Mouse (Mus musculus): ENCODE data around the gene Tob1.

The Tob1 gene

GRCm38 (mm10) chr11:94211124-94211603 lies at the start of gene Tob1:
TSS of gene Tob1 (plus strand) at chr11:94211454.
- in situ Hi-C loops (cut with MboI, MseI), result no loop called here

- in situ Hi-C loops (cut with MboI, MseI), result no loop called here
Measured at GRCm38 (mm10) chr11:94161867-94162581, 49.2 kb upstream of the Tob1 start.

GRCm38 (mm10) chr11:94163005-94163767 lies 48.1 kb upstream of the Tob1 start:
- in situ Hi-C loops (cut with MboI, MseI), result no loop called here

- in situ Hi-C loops (cut with MboI, MseI), result no loop called here
Measured at GRCm38 (mm10) chr11:94165745-94166144, 45.5 kb upstream of the Tob1 start.

GRCm38 (mm10) chr11:94168238-94168637 lies 43.0 kb upstream of the Tob1 start:
- in situ Hi-C loops (cut with MboI, MseI), result no loop called here

- in situ Hi-C loops (cut with MboI, MseI), result no loop called here
Measured at GRCm38 (mm10) chr11:94169596-94169995, 41.7 kb upstream of the Tob1 start.

GRCm38 (mm10) chr11:94171691-94172090 lies 39.6 kb upstream of the Tob1 start:
- in situ Hi-C loops (cut with MboI, MseI), result no loop called here

- in situ Hi-C loops (cut with MboI, MseI), result no loop called here
Measured at GRCm38 (mm10) chr11:94172186-94172585, 39.1 kb upstream of the Tob1 start.

- in situ Hi-C loops (cut with MboI, MseI), result no loop called here
Measured at GRCm38 (mm10) chr11:94173726-94174146, 37.5 kb upstream of the Tob1 start.

- in situ Hi-C loops (cut with MboI, MseI), result no loop called here
Measured at GRCm38 (mm10) chr11:94175288-94175687, 36.0 kb upstream of the Tob1 start.

- in situ Hi-C loops (cut with MboI, MseI), result no loop called here
Measured at GRCm38 (mm10) chr11:94175694-94176093, 35.6 kb upstream of the Tob1 start.

- in situ Hi-C loops (cut with MboI, MseI), result no loop called here
Measured at GRCm38 (mm10) chr11:94177841-94178585, 33.2 kb upstream of the Tob1 start.

GRCm38 (mm10) chr11:94179768-94180167 lies 31.5 kb upstream of the Tob1 start:
- in situ Hi-C loops (cut with MboI, MseI), result loop anchor here (5.0 kb wide), 1 partner anchor 37 kb away; no protein-coding TSS in a partner anchor

- in situ Hi-C loops (cut with MboI, MseI), result loop anchor here (5.0 kb wide), 1 partner anchor 38 kb away; no protein-coding TSS in a partner anchor
Measured at GRCm38 (mm10) chr11:94180194-94180593, 31.1 kb upstream of the Tob1 start.

GRCm38 (mm10) chr11:94181694-94182093 lies 29.6 kb upstream of the Tob1 start:
- in situ Hi-C loops (cut with MboI, MseI), result loop anchor here (5.0 kb wide), 1 partner anchor 39 kb away; no protein-coding TSS in a partner anchor

GRCm38 (mm10) chr11:94182711-94183110 lies 28.5 kb upstream of the Tob1 start:
- in situ Hi-C loops (cut with MboI, MseI), result loop anchor here (5.0 kb wide), 1 partner anchor 40 kb away; no protein-coding TSS in a partner anchor

- in situ Hi-C loops (cut with MboI, MseI), result loop anchor here (5.0 kb wide), 1 partner anchor 41 kb away; no protein-coding TSS in a partner anchor
Measured at GRCm38 (mm10) chr11:94183120-94183519, 28.1 kb upstream of the Tob1 start.

- in situ Hi-C loops (cut with MboI, MseI), result loop anchor here (5.0 kb wide), 1 partner anchor 41 kb away; no protein-coding TSS in a partner anchor
Measured at GRCm38 (mm10) chr11:94183671-94184070, 27.6 kb upstream of the Tob1 start.

- in situ Hi-C loops (cut with MboI, MseI), result no loop called here
Measured at GRCm38 (mm10) chr11:94189579-94189978, 21.7 kb upstream of the Tob1 start.

- in situ Hi-C loops (cut with MboI, MseI), result no loop called here
Measured at GRCm38 (mm10) chr11:94190665-94191064, 20.6 kb upstream of the Tob1 start.

- in situ Hi-C loops (cut with MboI, MseI), result no loop called here
Measured at GRCm38 (mm10) chr11:94193109-94193508, 18.1 kb upstream of the Tob1 start.

- in situ Hi-C loops (cut with MboI, MseI), result no loop called here
Measured at GRCm38 (mm10) chr11:94196311-94196710, 14.9 kb upstream of the Tob1 start.
